Mouse (Mus musculus) CH12.LX (cell line): Measurements from ENCODE around the gene Itfg1. TPM values are rescaled to one million over a fixed set of nuclear protein-coding genes. Genes with fewer than 3 reads are reported as not detected.
A peak's percentile ranks its signal among the peaks of the same experiment; 100 is the strongest.

Experiments used
- DNase-seq: peaks from one replicate; pipeline ENCODE4 v3.0.0-alpha.2; 2013; ENCODE audit errors: extremely low read depth
- H3K27ac ChIP-seq: 2 replicates; pipeline ENCODE4 v1.5.1; 2012; ENCODE audit warnings: low read depth, mild to moderate bottlenecking, control low read depth, moderate library complexity; ENCODE audit not compliant: insufficient read depth
- H3K27me3 ChIP-seq: replicated peaks from 2 replicates; pipeline ENCODE3; 2012; ENCODE audit warnings: inconsistent platforms
- H3K36me3 ChIP-seq, 2 experiments: replicated peaks in 1 of 2; 2 replicates each; pipeline versions ENCODE3 to v1.6.1; 2012; ENCODE audit warnings: inconsistent platforms in 1 of 2, low read length in 1 of 2, mild to moderate bottlenecking in 1 of 2, mixed read lengths in 1 of 2, moderate library complexity in 1 of 2; ENCODE audit not compliant: control insufficient read depth in 1 of 2, insufficient read depth in 1 of 2
- H3K4me1 ChIP-seq, 2 experiments: 2 replicates each; pipeline ENCODE4 v1.6.1; 2012; ENCODE audit warnings: inconsistent platforms in 1 of 2, moderate library complexity in 1 of 2; ENCODE audit not compliant: insufficient read depth in 2 of 2, control insufficient read depth in 1 of 2
- H3K4me2 ChIP-seq: 2 replicates; pipeline ENCODE4 v1.6.1; 2012; ENCODE audit warnings: low read depth, mild to moderate bottlenecking, control low read depth; ENCODE audit not compliant: poor library complexity, insufficient read depth, severe bottlenecking
- H3K4me3 ChIP-seq, 3 experiments: fragments of 150-350 bp in 1 of 3; sonication (generic) in 1 of 3; replicated peaks in 1 of 3; 2 replicates each; pipeline versions ENCODE3 to v1.5.1; 2011 to 2012; ENCODE audit warnings: low read depth in 2 of 3, low read length in 2 of 3, mild to moderate bottlenecking in 2 of 3, moderate library complexity in 2 of 3, control low read depth in 1 of 3, improper control_type of control experiment in 1 of 3, inconsistent platforms in 1 of 3, mixed read lengths in 1 of 3; ENCODE audit not compliant: poor library complexity in 1 of 3
- H3K79me2 ChIP-seq: replicated peaks from 2 replicates; pipeline ENCODE4 v1.6.1; 2012; ENCODE audit warnings: mild to moderate bottlenecking, moderate library complexity; ENCODE audit not compliant: control insufficient read depth, poor library complexity, insufficient read depth, severe bottlenecking; ENCODE audit errors: extremely low read depth
- H3K9ac ChIP-seq: 2 replicates; pipeline ENCODE4 v1.6.1; 2012; ENCODE audit warnings: low read depth, mild to moderate bottlenecking, control low read depth, moderate library complexity; ENCODE audit not compliant: insufficient read depth
- H3K9me3 ChIP-seq: replicated peaks from 2 replicates; pipeline ENCODE3; 2012; ENCODE audit warnings: low read length, inconsistent platforms, mixed read lengths
- CHD1 ChIP-seq: IDR thresholded peaks from 2 replicates; pipeline ENCODE4 v1.6.1; 2012; ENCODE audit warnings: low read depth, low read length, improper control_type of control experiment, inconsistent platforms
- E2F4 ChIP-seq: IDR thresholded peaks from 2 replicates; pipeline ENCODE4 v1.6.1; 2011; ENCODE audit warnings: low read depth, low read length, improper control_type of control experiment; ENCODE audit not compliant: insufficient replicate concordance
- EP300 ChIP-seq: IDR thresholded peaks from 2 replicates; pipeline ENCODE4 v1.6.1; 2011; ENCODE audit warnings: low read length, improper control_type of control experiment
- ETS1 ChIP-seq: conservative IDR thresholded peaks from 2 replicates; pipeline ENCODE4 v1.6.1; 2012; ENCODE audit warnings: low read depth, mild to moderate bottlenecking, inconsistent platforms, low read length, improper control_type of control experiment, moderate library complexity
- NELFE ChIP-seq: IDR thresholded peaks from 2 replicates; pipeline ENCODE4 v1.6.1; 2011; ENCODE audit warnings: low read depth, low read length, improper control_type of control experiment
- SMC3 ChIP-seq: IDR thresholded peaks from 2 replicates; pipeline ENCODE4 v1.6.1; 2011; ENCODE audit warnings: low read depth, low read length, improper control_type of control experiment
- TBP ChIP-seq: conservative IDR thresholded peaks from 2 replicates; pipeline ENCODE4 v1.6.1; 2011; ENCODE audit warnings: low read depth, low read length, improper control_type of control experiment
- USF2 ChIP-seq: conservative IDR thresholded peaks from 2 replicates; pipeline ENCODE4 v1.6.1; 2011; ENCODE audit warnings: low read depth, low read length, improper control_type of control experiment
- ZKSCAN1 ChIP-seq: IDR thresholded peaks from 2 replicates; pipeline ENCODE4 v1.6.1; 2012; ENCODE audit warnings: low read depth, inconsistent platforms, low read length, improper control_type of control experiment, borderline replicate concordance
- dilution Hi-C: fragments of 300-500 bp; cut with MboI; formaldehyde crosslinking; loops from 2 replicates; pipeline ENCODE4 v1.14.3; 2020; ENCODE audit warnings: low sequenced_read_pairs; ENCODE audit not compliant: extremely low pct_unique_long_range_greater_than_20kb, extremely low pct_ligation_motif_present
- in situ Hi-C: fragments of 300-500 bp; cut with MboI; formaldehyde crosslinking; loops from 3 replicates; pipeline ENCODE4 v1.14.3; 2019; ENCODE audit warnings: low sequenced_read_pairs, low pct_ligation_motif_present, low pct_unique_long_range_greater_than_20kb, mixed read lengths
- polyA plus RNA-seq: library from polyadenylated mRNA; unstranded; fragments of >175 nt; gene quantifications from 2 replicates; pipeline ENCODE4 v1.2.1, GENCODE M21; 2012; ENCODE audit warnings: low read depth; ENCODE audit not compliant: insufficient read length
- total RNA-seq, 2 experiments: library from RNA; depleted of rRNA; stranded (reverse); fragments of 300-350 nt in 1 of 2; fragments of >200 nt in 1 of 2; gene quantifications; 2 replicates each; pipeline ENCODE4 v1.2.3; 2012 to 2014

Itfg1 gene
- total and polyA plus RNA-seq, 3 experiments: 25.1 to 55.3 (median 26.2) TPM

DNA sequence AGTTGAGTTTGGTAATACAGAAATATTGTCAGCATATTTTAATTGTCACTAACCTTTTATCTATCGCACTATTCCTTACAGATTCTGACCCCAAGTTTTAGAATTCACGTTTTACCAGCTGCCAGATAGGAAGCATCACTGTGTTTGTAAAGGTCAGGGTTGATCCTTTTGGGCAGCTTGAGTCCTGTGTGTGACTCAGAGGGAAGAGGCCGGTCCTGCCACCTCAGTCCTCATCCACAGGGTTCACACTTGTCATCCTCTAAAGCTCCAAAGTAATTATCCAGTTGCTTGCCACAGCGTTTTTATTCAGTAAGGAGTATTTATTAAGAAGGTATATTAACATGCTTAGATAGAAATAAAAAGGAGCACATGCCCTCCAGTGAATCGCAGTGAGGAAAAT, 123.5 kb downstream of the Itfg1 start:
- Histone ChIP-seq H3K9me3 (no peaks in the 10 kb centered on the region), H3K9ac (no peak overlapping the region), H3K4me2 (no peak overlapping the region), H3K4me1 (peaks cover 0 to 30% of the 10 kb centered on the region in 2 experiments; a peak in 2 of 4 replicates), H3K27ac (no peak overlapping the region), H3K79me2 (no peaks in the 10 kb centered on the region), H3K36me3 (peaks cover 6 to 19% of the 10 kb centered on the region in 2 experiments), H3K4me3 (no peak overlapping the region), H3K27me3 (no peaks in the 10 kb centered on the region)
- dilution Hi-C loops: no loop called here
- no peak for TF ChIP-seq TBP
- TF ChIP-seq USF2: no peak
- no peak for DNase-seq
- in situ Hi-C loops: no loop called here

- H3K4me1 ChIP-seq: peaks cover 0 to 30% of the 10 kb centered on the region in 2 experiments; a peak in 2 of 4 replicates
- H3K9ac ChIP-seq: no peak overlapping the region
- H3K79me2 ChIP-seq: no peaks in the 10 kb centered on the region
- no peaks in the 10 kb centered on the region for H3K9me3 ChIP-seq
- H3K36me3 ChIP-seq: peaks cover 4 to 16% of the 10 kb centered on the region in 2 experiments
- DNase-seq: peak; percentile 37
- H3K27ac ChIP-seq: no peak overlapping the region
- dilution Hi-C loops: no loop called here
- TF ChIP-seq NELFE (no peak), ETS1 (peak; percentile 24; the same call in 1 of the 2 replicates)
- no peak overlapping the region for H3K4me3 ChIP-seq
- in situ Hi-C loops: no loop called here
- no peak overlapping the region for H3K4me2 ChIP-seq
- no peaks in the 10 kb centered on the region for H3K27me3 ChIP-seq
Observed at GRCm38 (mm10) chr8:85716696-85717095, 124.0 kb downstream of the Itfg1 start.

DNA sequence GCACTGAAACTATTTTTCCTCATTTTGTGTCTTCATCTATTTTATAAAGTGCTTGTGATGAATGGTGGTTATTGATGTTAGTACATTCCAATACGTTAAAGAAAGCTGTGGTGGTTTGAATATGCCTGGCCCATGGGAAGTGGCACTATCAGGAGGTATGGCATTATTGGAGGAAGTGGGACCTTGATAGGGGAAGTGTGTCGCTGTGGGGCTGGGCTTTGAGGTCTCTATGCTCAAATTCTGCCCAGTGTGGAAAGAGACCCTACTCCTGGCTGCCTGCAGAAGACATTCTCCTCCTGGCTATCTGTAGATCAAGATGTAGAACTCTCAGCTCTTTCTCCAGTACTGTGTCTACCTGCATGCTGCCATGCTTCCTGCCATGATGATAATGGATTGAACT, 133.7 kb downstream of the Itfg1 start:
- TF ChIP-seq EP300 (no peak), E2F4 (no peak), CHD1 (no peak), ZKSCAN1 (no peak), SMC3 (no peak)
- TF ChIP-seq, all 38 proteins: peak for 0
- Histone ChIP-seq H3K27me3 (no peaks in the 10 kb centered on the region), H3K9ac (no peak overlapping the region), H3K4me3 (no peak overlapping the region), H3K79me2 (no peaks in the 10 kb centered on the region), H3K27ac (no peak overlapping the region), H3K9me3 (no peaks in the 10 kb centered on the region), H3K36me3 (no peaks in the 10 kb centered on the region), H3K4me1 (no peaks in the 10 kb centered on the region), H3K4me2 (no peak overlapping the region)
- DNase-seq: no peak
- dilution Hi-C loops (no loop called here), in situ Hi-C loops (no loop called here)
